Mouse (Mus musculus) left cerebral cortex, postnatal 10 days (tissue): Measurements from ENCODE around the gene Fam89b. TPM values are rescaled to one million over a fixed set of nuclear protein-coding genes. Genes with fewer than 3 reads are reported as not detected.

Source experiments
- DNase-seq, 2 experiments: peaks; one replicate each; pipeline ENCODE4 v3.0.0; 2021 to 2022; ENCODE audit warnings: low spot score in 2 of 2, mixed read lengths in 1 of 2; ENCODE audit errors: extremely low spot score in 1 of 2
- intact Hi-C: fragments of 180-260 bp; cut with DNase I; formaldehyde crosslinking; loops from one replicate; pipeline ENCODE4 v1.15.1; 2025
- total RNA-seq, 2 experiments: library from RNA; stranded (reverse); gene quantifications; 2 replicates each; pipeline ENCODE4 v1.2.3; 2021

Fam89b gene
- 10 to 100 TPM; 46.6 to 47.6 TPM for total RNA-seq

DNA sequence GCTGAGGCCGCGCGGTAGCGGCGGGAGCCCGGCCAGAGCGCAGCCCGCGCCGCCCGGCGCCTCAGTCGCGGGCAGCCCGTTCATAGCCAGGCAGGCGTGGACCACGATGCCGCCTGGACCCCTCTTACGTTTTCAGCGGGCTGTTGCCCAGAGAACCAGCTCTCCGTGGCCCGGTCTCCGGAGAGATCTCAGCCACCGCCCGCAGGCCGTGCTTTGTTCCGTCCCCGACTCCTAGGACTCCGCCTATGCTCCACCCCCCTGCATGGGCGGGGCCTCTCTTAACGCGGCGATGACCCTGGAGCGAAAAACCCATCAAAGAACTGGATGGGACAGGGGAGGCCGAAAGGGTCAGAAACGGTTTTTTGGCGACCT, at the start of gene Fam89b:
Fam89b (minus strand) TSS at position 210 of the 372 bp plus-strand sequence.
- intact Hi-C loops = loop anchor here (5.0 kb wide), 1 partner anchor 48 kb away; no protein-coding TSS in a partner anchor
- DNase-seq = peak; percentile 83 to 94

DNA sequence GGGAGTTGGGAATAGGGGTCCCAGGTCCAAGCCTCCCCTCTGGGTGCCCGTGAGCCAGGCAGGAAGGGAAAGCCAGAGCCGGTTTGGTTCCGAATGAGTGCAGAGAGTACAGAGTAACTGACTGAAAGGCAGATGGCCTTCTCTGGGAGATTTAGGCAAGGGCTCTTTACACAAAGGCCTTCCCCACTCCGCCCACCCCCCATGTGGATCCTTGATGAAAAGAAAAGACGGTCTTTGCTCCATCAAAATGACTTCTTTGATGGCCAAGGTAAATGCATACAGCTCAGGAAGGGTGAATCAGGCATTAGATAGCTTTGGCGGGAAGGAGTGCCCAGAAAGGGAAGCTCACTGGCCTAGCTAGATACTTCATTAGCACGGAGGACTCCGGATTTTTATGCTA, 48.9 kb upstream of the Fam89b start:
- no peak for DNase-seq
- intact Hi-C loops = loop anchor here (5.0 kb wide), 2 partner anchors 36 to 51 kb away; partner anchors contain the start of genes Ehbp1l1, Fam89b and Ltbp3

DNA sequence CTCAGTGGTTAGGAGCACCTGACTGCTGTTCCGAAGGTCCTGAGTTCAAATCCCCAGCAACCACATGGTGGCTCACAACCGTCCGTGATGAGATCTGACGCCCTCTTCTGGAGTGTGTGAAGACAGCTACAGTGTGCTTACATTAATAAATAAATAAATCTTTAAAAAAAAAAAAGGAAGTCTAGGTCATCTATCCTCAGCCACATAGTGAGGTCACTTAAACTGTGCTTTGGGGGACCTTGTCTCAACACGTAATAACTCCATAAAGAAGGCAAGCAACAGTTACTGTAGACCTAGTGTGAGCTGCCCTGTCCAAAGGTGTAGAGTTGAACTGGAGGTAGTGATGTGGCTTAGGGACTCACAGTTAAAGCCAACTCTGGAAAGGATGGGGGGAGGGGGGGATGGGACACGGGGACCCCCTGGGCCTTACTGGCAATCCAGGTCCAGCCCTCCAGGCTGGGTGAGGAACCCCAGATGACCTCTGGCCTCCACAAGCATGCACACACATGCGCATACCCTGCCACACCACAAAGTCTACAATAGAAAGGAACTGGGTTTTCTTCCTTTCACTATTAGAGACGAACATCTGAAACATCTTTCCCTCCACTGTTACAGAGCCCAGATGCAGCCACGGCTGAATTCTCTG, 48.1 kb upstream of the Fam89b start:
- intact Hi-C loops = loop anchor here (5.0 kb wide), 2 partner anchors 35 to 50 kb away; partner anchors contain the start of genes Ehbp1l1, Fam89b and Ltbp3
- no peak for DNase-seq

DNA sequence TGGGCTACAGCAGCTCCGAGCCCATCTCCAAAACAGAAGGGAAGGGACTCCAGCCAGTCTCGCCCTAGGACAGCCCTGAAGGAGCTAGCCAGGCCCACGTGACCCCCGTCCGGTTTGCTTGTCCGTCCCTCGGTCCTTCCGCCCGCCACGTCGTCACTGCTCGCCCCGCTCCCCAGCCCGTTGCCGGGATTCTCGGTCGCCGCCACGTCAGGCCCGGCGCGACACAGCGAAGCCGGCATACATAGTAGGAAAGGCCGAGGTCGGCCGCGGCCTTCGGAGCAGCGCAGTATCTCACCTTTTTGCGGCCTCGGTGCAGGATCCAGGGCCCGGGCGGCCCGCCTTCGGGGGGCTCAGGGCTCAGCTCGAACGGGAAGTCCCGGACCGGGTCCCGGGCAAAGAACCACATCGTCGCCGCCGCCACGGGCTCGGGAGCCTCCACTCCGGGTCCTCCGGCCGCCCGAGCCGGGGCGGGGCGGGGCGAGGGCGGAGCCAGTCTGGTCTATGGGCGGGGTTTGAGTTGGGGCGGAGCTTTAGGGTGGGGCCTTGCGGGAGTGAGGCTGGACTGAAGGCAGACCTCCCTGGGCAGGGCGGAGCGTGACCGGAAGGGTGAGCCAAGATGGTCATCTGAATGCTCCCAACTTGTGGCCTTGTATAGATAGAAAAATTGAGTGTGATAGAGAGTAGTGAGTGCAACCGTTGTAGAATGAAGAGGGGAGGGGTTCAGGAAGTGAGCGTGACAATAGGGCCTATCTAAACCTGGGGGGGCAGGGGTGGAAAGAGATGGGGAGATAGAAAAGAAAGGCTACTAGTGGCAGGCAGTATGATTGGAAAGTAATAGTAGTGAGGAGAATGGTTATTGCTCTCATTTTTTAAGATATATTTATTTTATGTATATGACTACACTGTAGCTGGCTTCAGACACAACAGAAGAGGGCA, 41.7 kb upstream of the Fam89b start, which contains the start of gene Scyl1:
Scyl1 (minus strand) TSS at position 495 of the 936 bp plus-strand sequence.
- intact Hi-C loops = no loop called here
- peak; percentile 85 to 94 for DNase-seq

- intact Hi-C loops = no loop called here
- DNase-seq = peak in 1 of 2 experiments; percentile 51
These were observed 40.9 kb upstream of the Fam89b start for GRCm38 (mm10) chr19:5770311-5770710.

DNA sequence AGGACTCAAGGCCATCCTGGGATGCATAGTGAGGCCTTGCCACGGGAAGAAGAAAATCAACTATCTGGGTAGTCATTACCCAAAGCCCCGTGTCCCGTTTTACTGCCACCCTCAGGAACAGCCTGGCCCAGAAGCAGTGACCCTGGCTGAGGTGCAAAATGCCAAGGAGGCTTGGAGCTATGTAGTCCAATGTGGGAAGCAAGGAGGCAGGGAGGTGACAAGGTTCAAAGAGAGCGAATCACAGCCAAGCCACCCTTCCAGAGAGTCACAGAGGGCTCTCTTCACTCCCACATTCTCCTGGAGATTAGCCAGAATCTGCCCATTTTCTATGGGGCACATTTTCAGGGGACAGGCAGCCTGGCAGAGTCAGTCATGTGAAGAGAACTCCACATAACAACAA, 37.8 kb upstream of the Fam89b start:
- DNase-seq = no peak
- intact Hi-C loops = no loop called here

GRCm38 (mm10) chr19:5763163-5763562, 33.7 kb upstream of the Fam89b start:
- DNase-seq = no peak
- intact Hi-C loops = no loop called here

- intact Hi-C loops = no loop called here
- DNase-seq = no peak
These were observed 29.5 kb upstream of the Fam89b start for GRCm38 (mm10) chr19:5758878-5759403.

- intact Hi-C loops = no loop called here
- peak in 1 of 2 experiments; percentile 67 for DNase-seq
These were observed 27.7 kb upstream of the Fam89b start for GRCm38 (mm10) chr19:5756991-5757636.

GRCm38 (mm10) chr19:5756321-5756985, 27.0 kb upstream of the Fam89b start:
- DNase-seq = peak; percentile 76
- intact Hi-C loops = no loop called here

GRCm38 (mm10) chr19:5751742-5752141, 22.3 kb upstream of the Fam89b start:
- intact Hi-C loops = no loop called here
- no peak for DNase-seq

- no peak for DNase-seq
- intact Hi-C loops = no loop called here
These were observed 21.5 kb upstream of the Fam89b start for GRCm38 (mm10) chr19:5750951-5751350.

- intact Hi-C loops = no loop called here
- no peak for DNase-seq
These were observed 20.0 kb upstream of the Fam89b start for GRCm38 (mm10) chr19:5749476-5749875.

- intact Hi-C loops = no loop called here
- peak in 1 of 2 experiments; percentile 28 for DNase-seq
These were observed 17.5 kb upstream of the Fam89b start for GRCm38 (mm10) chr19:5746907-5747363.

- intact Hi-C loops = no loop called here
- peak in 1 of 2 experiments; percentile 51 for DNase-seq
These were observed 16.6 kb upstream of the Fam89b start for GRCm38 (mm10) chr19:5745756-5746710.

GRCm38 (mm10) chr19:5743576-5743975, 14.1 kb upstream of the Fam89b start:
- intact Hi-C loops = loop anchor here (5.0 kb wide), 1 partner anchor 34 kb away; no protein-coding TSS in a partner anchor
- peak in 1 of 2 experiments; percentile 52 for DNase-seq

DNA sequence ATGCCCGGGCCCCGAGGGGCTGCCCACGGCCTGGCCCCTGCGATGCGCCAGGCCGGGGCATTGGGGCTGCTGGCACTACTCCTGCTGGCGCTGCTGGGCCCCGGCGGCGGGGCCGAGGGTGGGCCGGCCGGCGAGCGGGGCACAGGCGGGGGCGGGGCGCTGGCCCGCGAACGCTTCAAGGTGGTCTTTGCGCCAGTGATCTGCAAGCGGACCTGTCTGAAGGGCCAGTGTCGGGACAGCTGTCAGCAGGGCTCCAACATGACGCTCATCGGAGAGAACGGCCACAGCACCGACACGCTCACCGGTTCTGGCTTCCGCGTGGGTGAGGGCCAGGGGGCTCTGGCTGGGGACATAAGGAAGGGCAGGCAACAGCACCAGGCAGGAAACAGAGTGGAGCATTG, 12.8 kb upstream of the Fam89b start:
- DNase-seq = no peak
- intact Hi-C loops = loop anchor here (5.0 kb wide), 1 partner anchor 35 kb away; no protein-coding TSS in a partner anchor
